Mouse (Mus musculus) brain, embryonic 14.5 days (tissue): ENCODE measurements around the gene Gm9936.

Experiments
- CTCF ChIP-seq: fragments of 200-500 bp; IDR thresholded peaks from 2 replicates; pipeline ENCODE4 v1.5.1; 2012; ENCODE audit warnings: inconsistent platforms, mild to moderate bottlenecking, moderate library complexity, borderline replicate concordance; ENCODE audit not compliant: insufficient read depth, insufficient read length; ENCODE audit errors: extremely low read depth
- POLR2A ChIP-seq: fragments of 200-500 bp; IDR thresholded peaks from 2 replicates; pipeline ENCODE4 v1.6.1; 2012; ENCODE audit warnings: mild to moderate bottlenecking, inconsistent platforms, borderline replicate concordance; ENCODE audit not compliant: poor library complexity, insufficient read depth, insufficient read length, severe bottlenecking; ENCODE audit errors: extremely low read depth

- TF ChIP-seq POLR2A (no peak), CTCF (no peak)
Measured at GRCm38 (mm10) chr5:114879399-114879798, 20.9 kb upstream of the Gm9936 start.
